Mouse (Mus musculus) kidney, embryonic 16.5 days (tissue): Measurements from ENCODE around the gene Kank4. TPM values are rescaled to one million over a fixed set of nuclear protein-coding genes. Genes with fewer than 3 reads are reported as not detected.
"Not testable (repeated sequence)": the region's sequence is repeated elsewhere in the genome, so short reads cannot be mapped to it uniquely, and the experiment has no call there.

Source experiments
- ATAC-seq: fragments of 200-750 bp; cut with Nextera tagmentation; 2 replicates; pipeline ENCODE4 v1.8.0; 2017; ENCODE audit warnings: moderate TSS enrichment; ENCODE audit not compliant: low FRiP score, low TSS enrichment
- H3K27ac ChIP-seq: fragments of 300-500 bp; sonication (generic); 2 replicates; pipeline ENCODE4 v1.5.1; 2014; ENCODE audit warnings: low read length
- H3K27me3 ChIP-seq: fragments of 300-500 bp; sonication (generic); 2 replicates; pipeline ENCODE4 v1.6.1; 2014; ENCODE audit warnings: low read length, control low read depth, mixed read lengths; ENCODE audit not compliant: insufficient read depth
- H3K36me3 ChIP-seq: fragments of 300-500 bp; sonication (generic); 2 replicates; pipeline ENCODE4 v1.6.1; 2014; ENCODE audit warnings: low read length, control low read depth, mixed read lengths; ENCODE audit not compliant: insufficient read depth
- H3K4me1 ChIP-seq: fragments of 300-500 bp; sonication (generic); 2 replicates; pipeline ENCODE4 v1.6.1; 2014; ENCODE audit warnings: low read length, control low read depth, mixed read lengths; ENCODE audit not compliant: insufficient read depth
- H3K4me2 ChIP-seq: fragments of 300-500 bp; sonication (generic); replicated peaks from 2 replicates; pipeline ENCODE4 v1.6.1; 2014; ENCODE audit warnings: low read depth, low read length
- H3K4me3 ChIP-seq: fragments of 300-500 bp; sonication (generic); 2 replicates; pipeline ENCODE4 v1.5.1; 2014; ENCODE audit warnings: mild to moderate bottlenecking, low read length
- H3K9ac ChIP-seq: fragments of 300-500 bp; sonication (generic); replicated peaks from 2 replicates; pipeline ENCODE4 v1.6.1; 2014; ENCODE audit warnings: low read length
- H3K9me3 ChIP-seq: fragments of 300-500 bp; sonication (generic); 2 replicates; pipeline ENCODE4 v1.6.1; 2016; ENCODE audit warnings: low read length, control low read depth
- WGBS: fragments of 180-500 bp; shearing (Covaris S2); extraction: QIAGEN DNeasy Blood & Tissue Kit; methylation state at CpG from one replicate; pipeline ENCODE4 v1.1.7; 2014; 5-methylcytosine and 5-hydroxymethylcytosine counted together
- polyA plus RNA-seq: library from polyadenylated mRNA; unstranded; fragments of >200 nt; fragmentation: Nextera tagmentation; extraction: Ambion mirVana; gene quantifications from 2 replicates; pipeline ENCODE4 v1.2.1, GENCODE M21; 2015

The Kank4 gene
- polyA plus RNA-seq, 1 experiment from 2014 or later = 2.6 TPM

DNA sequence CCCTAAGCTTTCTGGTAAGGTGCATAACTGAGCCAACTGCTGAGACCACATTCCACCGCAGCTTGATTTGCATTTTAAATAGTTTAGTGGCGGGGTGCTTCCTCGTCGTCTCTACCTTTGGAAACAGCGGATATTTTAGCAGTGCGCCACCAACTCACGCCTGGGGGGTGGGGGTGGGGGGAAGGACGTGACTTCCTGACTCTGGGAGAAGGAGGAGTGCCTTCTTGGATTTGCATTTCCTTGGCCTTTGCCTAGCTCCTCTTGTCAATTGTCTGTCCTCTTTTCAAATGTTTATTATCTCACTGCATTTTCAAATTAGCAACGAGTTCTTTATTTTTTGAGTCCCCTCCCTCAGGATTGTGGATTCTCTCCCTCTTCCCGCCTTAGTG is 89.4 kb downstream of the Kank4 start:
- ATAC-seq = 0 out of 2 replicates have a peak, but pooled peaks have one; percentile 29
- no peaks in the 10 kb centered on the region for H3K9me3 ChIP-seq
- H3K4me3 ChIP-seq = peak overlapping the region; percentile 39
- peaks cover 25% of the 10 kb centered on the region for H3K27me3 ChIP-seq
- peaks cover 19% of the 10 kb centered on the region for H3K4me1 ChIP-seq
- H3K4me2 ChIP-seq = peak overlapping the region; percentile 55
- WGBS = 5% methylated on average over 10 of the region's 10 CpGs
- H3K36me3 ChIP-seq = no peaks in the 10 kb centered on the region
- H3K9ac ChIP-seq = no peak overlapping the region; the same call in 1 of the 2 replicates
- no peak overlapping the region for H3K27ac ChIP-seq

DNA sequence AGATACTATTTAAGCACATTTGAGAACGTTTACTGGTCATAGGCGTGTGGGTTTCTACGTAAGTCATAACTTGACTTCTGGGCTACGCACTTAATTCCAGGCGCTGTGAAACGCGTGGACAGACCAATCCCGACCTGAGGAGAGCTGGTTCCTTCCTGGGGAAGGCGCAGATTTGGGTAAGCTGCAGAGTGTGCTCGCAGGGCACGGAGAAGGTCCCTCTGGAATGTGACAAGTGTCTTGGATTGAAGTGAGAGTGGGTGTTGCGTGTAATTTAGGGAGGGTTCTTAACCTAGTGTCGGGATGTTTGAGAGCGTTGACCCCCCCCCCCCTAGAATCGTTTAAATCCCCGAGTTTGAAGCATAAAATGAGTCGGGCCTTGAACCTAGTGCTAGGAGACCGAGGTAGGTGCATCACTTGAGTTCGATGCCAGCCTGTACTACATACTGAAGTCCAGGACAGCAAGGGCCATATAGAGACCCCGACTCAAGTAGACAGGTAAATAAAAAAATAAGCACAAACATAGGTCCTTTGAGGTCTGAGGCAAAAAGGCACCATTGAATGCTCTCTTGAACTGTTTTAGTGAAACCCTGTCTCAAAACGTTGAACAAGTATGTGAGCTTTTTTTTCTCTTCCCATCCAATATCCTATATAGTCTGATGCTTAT is 89.9 kb downstream of the Kank4 start:
- no peak overlapping the region for H3K27ac ChIP-seq
- WGBS = 5% methylated on average over 21 of the region's 21 CpGs
- ATAC-seq = no peak
- peaks cover 19% of the 10 kb centered on the region for H3K4me1 ChIP-seq
- peak overlapping the region; percentile 39 for H3K4me3 ChIP-seq
- peak overlapping the region; percentile 60; the same call in 1 of the 2 replicates for H3K9ac ChIP-seq
- H3K9me3 ChIP-seq = no peaks in the 10 kb centered on the region
- peaks cover 25% of the 10 kb centered on the region for H3K27me3 ChIP-seq
- peak overlapping the region; percentile 55 for H3K4me2 ChIP-seq
- H3K36me3 ChIP-seq = no peaks in the 10 kb centered on the region

DNA sequence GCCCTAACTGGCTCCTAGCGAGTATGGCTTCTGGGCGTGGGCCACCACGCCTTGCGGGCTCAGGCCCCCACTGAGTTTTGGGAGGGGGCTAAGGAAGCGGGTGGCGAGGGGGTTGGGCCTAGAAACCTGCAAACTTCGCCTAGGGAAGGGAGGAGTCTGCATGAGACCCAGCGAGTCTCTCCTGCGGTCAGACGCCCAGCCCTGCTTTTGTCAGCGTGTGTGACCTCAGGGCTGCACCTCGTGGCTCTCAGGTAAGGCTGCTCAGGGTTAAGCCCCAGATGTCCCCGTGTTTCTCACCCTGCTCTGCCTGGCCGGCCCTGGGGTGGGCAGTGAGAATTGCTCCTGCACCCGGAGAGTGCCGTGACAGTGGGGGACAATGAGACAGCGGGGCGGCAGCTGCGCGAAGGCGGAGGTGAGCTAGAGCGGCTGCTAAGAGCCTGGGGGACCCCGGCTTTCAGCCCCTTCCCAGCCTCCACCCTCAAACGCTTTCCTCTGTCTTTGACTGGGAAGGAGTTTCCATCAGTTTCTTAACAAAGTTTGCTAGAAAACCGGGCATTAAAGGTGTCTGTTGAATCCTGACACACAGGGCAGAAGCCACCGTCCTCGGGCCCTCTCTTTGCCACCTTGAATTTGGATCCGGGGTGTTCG is 90.6 kb downstream of the Kank4 start, which contains the start of gene L1td1:
Gene L1td1, plus strand, starts transcription at position 145 of the 648 bp plus-strand sequence.
- peak within 1 kb of the TSS; percentile 60 for H3K9ac ChIP-seq
- ATAC-seq = no peak
- H3K4me1 ChIP-seq = peaks cover 19% of the 10 kb centered on the region

DNA sequence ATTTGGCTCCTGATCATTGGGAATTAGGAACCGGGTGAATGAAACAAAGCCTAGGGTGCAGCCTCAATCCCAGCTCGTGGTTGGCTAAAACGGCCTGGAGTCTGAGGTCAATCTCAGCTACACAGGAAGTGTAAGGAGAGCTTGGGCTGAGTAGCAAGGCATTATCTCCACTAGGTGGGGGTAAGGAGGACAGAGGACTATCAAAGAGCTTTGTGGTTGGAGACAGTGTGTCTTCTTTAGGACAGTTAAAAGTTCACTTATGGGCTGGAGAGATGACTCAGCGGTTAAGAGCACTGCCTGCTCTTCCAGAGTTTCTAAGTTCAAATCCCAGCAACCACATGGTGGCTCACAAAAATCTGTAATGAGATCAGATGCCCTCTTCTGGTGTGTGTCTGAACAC is 91.9 kb downstream of the Kank4 start:
- Histone ChIP-seq H3K36me3 (no peaks in the 10 kb centered on the region), H3K4me3 (no peak overlapping the region), H3K9me3 (no peaks in the 10 kb centered on the region), H3K4me1 (peaks cover 19% of the 10 kb centered on the region), H3K27ac (no peak overlapping the region), H3K4me2 (no peak overlapping the region), H3K9ac (no peak overlapping the region), H3K27me3 (peaks cover 25% of the 10 kb centered on the region)
- 42% methylated on average over 4 of the region's 4 CpGs for WGBS
- ATAC-seq = no peak

More for the DNA sequence above, 90.6 kb downstream of the Kank4 start, which contains the start of gene L1td1:
- 9% methylated on average over 29 of the region's 29 CpGs for WGBS
- H3K9me3 ChIP-seq = no peaks in the 10 kb centered on the region
- H3K36me3 ChIP-seq = no peaks in the 10 kb centered on the region
- H3K27ac ChIP-seq = no peak within 1 kb of the TSS
- H3K4me2 ChIP-seq = peak within 1 kb of the TSS; percentile 55
- H3K27me3 ChIP-seq = peaks cover 25% of the 10 kb centered on the region
- peak within 1 kb of the TSS; percentile 39 for H3K4me3 ChIP-seq

GRCm38 (mm10) chr4:98724682-98725081 is 92.7 kb downstream of the Kank4 start:
- ATAC-seq, H3K36me3 ChIP-seq, H3K4me3 ChIP-seq, H3K9ac ChIP-seq, H3K9me3 ChIP-seq, H3K4me2 ChIP-seq, H3K27ac ChIP-seq: not testable (repeated sequence)
- Histone ChIP-seq H3K4me1 (peaks cover 19% of the 10 kb centered on the region), H3K27me3 (peaks cover 25% of the 10 kb centered on the region)
- 94% methylated on average over 1 of the region's 1 CpGs for WGBS

GRCm38 (mm10) chr4:98722454-98722853 is 94.9 kb downstream of the Kank4 start:
- Histone ChIP-seq H3K27me3 (peaks cover 11% of the 10 kb centered on the region), H3K27ac (no peak overlapping the region), H3K4me3 (no peak overlapping the region), H3K4me2 (no peak overlapping the region), H3K4me1 (peaks cover 9% of the 10 kb centered on the region), H3K36me3 (no peaks in the 10 kb centered on the region), H3K9ac (no peak overlapping the region), H3K9me3 (no peaks in the 10 kb centered on the region)
- WGBS = 13% methylated on average over 8 of the region's 8 CpGs
- ATAC-seq = no peak

DNA sequence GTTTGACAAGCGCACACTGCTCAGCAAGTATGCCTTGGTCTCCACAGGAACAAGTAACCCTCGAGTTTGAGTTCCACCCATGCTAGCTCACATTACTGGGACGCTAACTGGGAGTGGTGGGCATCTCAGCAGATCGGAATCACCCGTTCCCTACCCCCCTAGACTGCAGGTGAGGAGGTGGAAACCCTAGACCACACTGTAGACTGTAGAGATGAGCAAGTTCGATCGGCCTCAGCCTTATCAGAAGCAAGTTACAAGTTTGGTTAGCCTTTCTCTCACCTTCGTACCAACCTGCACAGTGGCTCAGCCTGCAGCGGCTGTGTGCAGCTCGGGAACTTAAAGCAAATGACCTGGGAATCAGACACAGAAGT is 98.8 kb downstream of the Kank4 start:
- Histone ChIP-seq H3K9ac (no peak overlapping the region), H3K27ac (no peak overlapping the region), H3K4me2 (no peak overlapping the region), H3K36me3 (no peaks in the 10 kb centered on the region), H3K27me3 (no peaks in the 10 kb centered on the region), H3K4me1 (no peaks in the 10 kb centered on the region), H3K4me3 (no peak overlapping the region), H3K9me3 (no peaks in the 10 kb centered on the region)
- WGBS = 86% methylated on average over 10 of the region's 10 CpGs
- no peak for ATAC-seq

GRCm38 (mm10) chr4:98717735-98718546 is 99.4 kb downstream of the Kank4 start:
- no peak overlapping the region for H3K9ac ChIP-seq
- H3K4me3 ChIP-seq = no peak overlapping the region
- ATAC-seq = no peak
- H3K4me2 ChIP-seq = no peak overlapping the region
- H3K9me3 ChIP-seq = no peaks in the 10 kb centered on the region
- WGBS = 88% methylated on average over 17 of the region's 17 CpGs
- H3K36me3 ChIP-seq = no peaks in the 10 kb centered on the region
- no peak overlapping the region for H3K27ac ChIP-seq
- H3K4me1 ChIP-seq = no peaks in the 10 kb centered on the region
- H3K27me3 ChIP-seq = no peaks in the 10 kb centered on the region

- Histone ChIP-seq H3K9me3 (no peaks in the 10 kb centered on the region), H3K27ac (no peak overlapping the region), H3K27me3 (no peaks in the 10 kb centered on the region), H3K4me2 (no peak overlapping the region), H3K36me3 (no peaks in the 10 kb centered on the region), H3K9ac (no peak overlapping the region), H3K4me3 (no peak overlapping the region), H3K4me1 (no peaks in the 10 kb centered on the region)
- WGBS = 93% methylated on average over 8 of the region's 8 CpGs
- ATAC-seq = no peak
These were observed 106.4 kb downstream of the Kank4 start for GRCm38 (mm10) chr4:98710891-98711290.
